Mouse (Mus musculus): ENCODE measurements around the gene Masp1. TPM values are rescaled to one million over a fixed set of nuclear protein-coding genes. Genes with fewer than 3 reads are reported as not detected.

Masp1 gene
- polyA plus RNA-seq, 1 experiment from 2014 or later, result 26.2 TPM

- 23% methylated on average over 3 of the region's 3 CpGs for WGBS
- no peak overlapping the region for H3K27ac ChIP-seq
- DNase-seq (ENCODE audit: low spot score) (no peak), ATAC-seq (ENCODE audit: low FRiP score) (no peak)
- H3K9me3 ChIP-seq (ENCODE audit: control insufficient read depth, low read length), result no peaks in the 10 kb centered on the region
- H3K9ac ChIP-seq, result no peak overlapping the region
- H3K4me2 ChIP-seq (replicated peaks), result no peak overlapping the region
- H3K27me3 ChIP-seq (ENCODE audit: control insufficient read depth, insufficient read depth, low read length), result no peaks in the 10 kb centered on the region
- no peak overlapping the region for H3K4me3 ChIP-seq (replicated peaks; ENCODE audit: low read length)
- H3K36me3 ChIP-seq (replicated peaks; ENCODE audit: control insufficient read depth, insufficient read depth), result peaks cover 21% of the 10 kb centered on the region; the same call in 1 of the 2 replicates
- no peaks in the 10 kb centered on the region for H3K4me1 ChIP-seq (replicated peaks; ENCODE audit: control insufficient read depth, insufficient read depth, low read length)
These were observed 38.4 kb downstream of the Masp1 start for GRCm38 (mm10) chr16:23482218-23482617.

- WGBS, result 67% methylated on average over 7 of the region's 7 CpGs
- Histone ChIP-seq H3K9ac (no peak overlapping the region), H3K27ac (no peak overlapping the region), H3K27me3 (ENCODE audit: control insufficient read depth, insufficient read depth, low read length) (no peaks in the 10 kb centered on the region), H3K9me3 (ENCODE audit: control insufficient read depth, low read length) (no peaks in the 10 kb centered on the region), H3K4me3 (replicated peaks; ENCODE audit: low read length) (no peak overlapping the region), H3K4me2 (replicated peaks) (no peak overlapping the region), H3K4me1 (replicated peaks; ENCODE audit: control insufficient read depth, insufficient read depth, low read length) (no peaks in the 10 kb centered on the region), H3K36me3 (replicated peaks; ENCODE audit: control insufficient read depth, insufficient read depth) (peaks cover 11% of the 10 kb centered on the region; the same call in 1 of the 2 replicates)
- no peak for ATAC-seq (ENCODE audit: low FRiP score)
- no peak for DNase-seq (ENCODE audit: low spot score)
These were observed 40.6 kb downstream of the Masp1 start for GRCm38 (mm10) chr16:23479872-23480603.

- Histone ChIP-seq H3K27me3 (ENCODE audit: control insufficient read depth, insufficient read depth, low read length) (no peaks in the 10 kb centered on the region), H3K4me1 (replicated peaks; ENCODE audit: control insufficient read depth, insufficient read depth, low read length) (no peaks in the 10 kb centered on the region), H3K9ac (no peak overlapping the region), H3K9me3 (ENCODE audit: control insufficient read depth, low read length) (no peaks in the 10 kb centered on the region), H3K4me3 (replicated peaks; ENCODE audit: low read length) (no peak overlapping the region), H3K27ac (no peak overlapping the region), H3K4me2 (replicated peaks) (no peak overlapping the region), H3K36me3 (replicated peaks; ENCODE audit: control insufficient read depth, insufficient read depth) (no peaks in the 10 kb centered on the region; the same call in 1 of the 2 replicates)
- no peak for DNase-seq (ENCODE audit: low spot score)
- ATAC-seq (ENCODE audit: low FRiP score), result no peak
These were observed 44.0 kb downstream of the Masp1 start for GRCm38 (mm10) chr16:23476598-23476997.

- Histone ChIP-seq H3K9me3 (ENCODE audit: control insufficient read depth, low read length) (no peaks in the 10 kb centered on the region), H3K27me3 (ENCODE audit: control insufficient read depth, insufficient read depth, low read length) (no peaks in the 10 kb centered on the region), H3K4me1 (replicated peaks; ENCODE audit: control insufficient read depth, insufficient read depth, low read length) (no peaks in the 10 kb centered on the region), H3K27ac (no peak overlapping the region), H3K9ac (no peak overlapping the region), H3K4me2 (replicated peaks) (no peak overlapping the region), H3K36me3 (replicated peaks; ENCODE audit: control insufficient read depth, insufficient read depth) (no peaks in the 10 kb centered on the region; the same call in 1 of the 2 replicates), H3K4me3 (replicated peaks; ENCODE audit: low read length) (no peak overlapping the region)
- ATAC-seq (ENCODE audit: low FRiP score) (no peak), DNase-seq (ENCODE audit: low spot score) (no peak)
- 95% methylated on average over 4 of the region's 4 CpGs for WGBS
These were observed 45.0 kb downstream of the Masp1 start for GRCm38 (mm10) chr16:23475651-23476050.

DNA sequence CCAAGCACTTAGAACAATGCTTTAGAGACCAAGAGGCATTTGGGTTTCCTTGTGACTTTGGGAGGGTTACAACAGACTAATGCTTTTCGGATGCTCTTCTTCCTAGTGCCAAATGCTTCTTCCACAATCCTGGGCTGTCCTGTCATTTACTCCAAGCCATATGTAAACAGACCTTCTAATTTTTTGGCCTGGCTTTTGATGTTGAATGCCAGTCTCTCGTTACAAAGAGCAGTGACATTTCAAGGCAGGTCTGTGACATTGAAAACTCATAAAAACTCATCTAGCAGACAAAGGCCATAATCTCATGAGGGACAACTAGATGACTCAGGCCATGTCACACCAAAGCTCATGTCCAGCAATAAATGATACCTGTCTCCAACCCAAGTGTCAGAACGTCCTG is 48.6 kb downstream of the Masp1 start:
- H3K27ac ChIP-seq, result no peak overlapping the region
- no peak overlapping the region for H3K4me2 ChIP-seq (replicated peaks)
- ATAC-seq (ENCODE audit: low FRiP score) (no peak), DNase-seq (ENCODE audit: low spot score) (no peak)
- WGBS, result 80% methylated on average over 3 of the region's 3 CpGs
- peaks cover 11% of the 10 kb centered on the region for H3K36me3 ChIP-seq (replicated peaks; ENCODE audit: control insufficient read depth, insufficient read depth)
- H3K9ac ChIP-seq, result no peak overlapping the region
- H3K4me1 ChIP-seq (replicated peaks; ENCODE audit: control insufficient read depth, insufficient read depth, low read length), result no peaks in the 10 kb centered on the region
- no peak overlapping the region for H3K4me3 ChIP-seq (replicated peaks; ENCODE audit: low read length)
- H3K27me3 ChIP-seq (ENCODE audit: control insufficient read depth, insufficient read depth, low read length), result no peaks in the 10 kb centered on the region
- H3K9me3 ChIP-seq (ENCODE audit: control insufficient read depth, low read length), result no peaks in the 10 kb centered on the region

DNA sequence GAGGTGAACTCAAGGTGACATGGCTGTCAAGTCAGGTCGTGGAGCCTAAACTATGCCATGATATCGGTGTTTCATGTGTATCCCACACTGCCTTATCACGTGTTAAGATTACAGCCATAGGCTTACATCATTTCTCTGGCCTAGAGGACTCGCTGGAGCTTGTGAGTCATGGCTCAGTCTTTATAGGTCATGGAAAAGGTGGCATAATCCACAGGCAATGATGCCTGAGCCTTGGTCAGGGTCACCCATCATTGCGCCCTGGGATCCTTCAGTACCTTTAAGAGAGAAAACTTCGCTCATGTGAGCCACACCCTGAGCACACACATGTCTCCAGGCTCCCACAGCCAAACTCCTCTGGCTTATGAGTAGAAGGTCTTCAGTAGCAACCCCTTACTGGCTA is 49.1 kb downstream of the Masp1 start:
- no peak overlapping the region for H3K4me3 ChIP-seq (replicated peaks; ENCODE audit: low read length)
- WGBS, result 90% methylated on average over 6 of the region's 6 CpGs
- ATAC-seq (ENCODE audit: low FRiP score), result no peak
- DNase-seq (ENCODE audit: low spot score), result no peak
- no peaks in the 10 kb centered on the region for H3K9me3 ChIP-seq (ENCODE audit: control insufficient read depth, low read length)
- H3K4me2 ChIP-seq (replicated peaks), result no peak overlapping the region
- H3K27me3 ChIP-seq (ENCODE audit: control insufficient read depth, insufficient read depth, low read length), result no peaks in the 10 kb centered on the region
- no peak overlapping the region for H3K27ac ChIP-seq
- no peaks in the 10 kb centered on the region for H3K4me1 ChIP-seq (replicated peaks; ENCODE audit: control insufficient read depth, insufficient read depth, low read length)
- H3K36me3 ChIP-seq (replicated peaks; ENCODE audit: control insufficient read depth, insufficient read depth), result peaks cover 11% of the 10 kb centered on the region
- no peak overlapping the region for H3K9ac ChIP-seq

DNA sequence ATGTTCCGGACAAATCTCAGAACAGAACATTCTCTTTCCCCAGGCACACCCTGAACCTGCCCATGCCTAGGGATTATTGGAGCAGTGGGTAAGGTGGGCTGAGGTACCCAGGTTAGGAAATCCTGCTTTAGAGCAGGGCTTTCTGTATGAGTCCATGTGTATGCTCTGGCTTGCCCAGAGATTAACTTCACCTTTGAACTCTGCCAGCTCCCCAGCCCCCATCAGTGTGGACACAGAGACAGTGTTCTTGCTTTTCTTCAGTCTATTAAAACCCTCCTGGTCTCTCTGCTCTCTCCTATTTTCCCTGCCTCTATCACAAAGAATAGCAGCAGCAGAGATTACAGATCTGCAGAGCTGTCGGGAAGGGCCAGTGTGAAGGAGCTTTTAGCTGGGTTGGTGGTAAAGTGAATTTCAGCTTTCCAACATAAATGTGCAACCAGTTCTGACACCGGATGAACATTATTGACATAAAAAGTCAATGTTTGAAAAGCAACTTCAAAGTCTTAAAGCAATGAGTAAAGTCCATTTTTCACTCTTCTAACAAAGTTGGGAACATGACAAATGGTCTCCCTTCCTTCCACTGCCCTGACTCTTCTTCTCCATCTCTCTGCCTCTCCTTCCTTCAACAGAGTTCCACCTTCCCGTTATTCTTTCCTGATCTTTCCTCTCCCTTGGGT is 56.8 kb downstream of the Masp1 start:
- H3K4me1 ChIP-seq (replicated peaks; ENCODE audit: control insufficient read depth, insufficient read depth, low read length), result no peaks in the 10 kb centered on the region
- DNase-seq (ENCODE audit: low spot score) (no peak), ATAC-seq (ENCODE audit: low FRiP score) (no peak)
- no peaks in the 10 kb centered on the region for H3K9me3 ChIP-seq (ENCODE audit: control insufficient read depth, low read length)
- no peak overlapping the region for H3K9ac ChIP-seq
- no peak overlapping the region for H3K4me3 ChIP-seq (replicated peaks; ENCODE audit: low read length)
- H3K4me2 ChIP-seq (replicated peaks), result no peak overlapping the region
- H3K27me3 ChIP-seq (ENCODE audit: control insufficient read depth, insufficient read depth, low read length), result no peaks in the 10 kb centered on the region
- WGBS, result 87% methylated on average over 4 of the region's 4 CpGs
- no peak overlapping the region for H3K27ac ChIP-seq
- no peaks in the 10 kb centered on the region for H3K36me3 ChIP-seq (replicated peaks; ENCODE audit: control insufficient read depth, insufficient read depth)

DNA sequence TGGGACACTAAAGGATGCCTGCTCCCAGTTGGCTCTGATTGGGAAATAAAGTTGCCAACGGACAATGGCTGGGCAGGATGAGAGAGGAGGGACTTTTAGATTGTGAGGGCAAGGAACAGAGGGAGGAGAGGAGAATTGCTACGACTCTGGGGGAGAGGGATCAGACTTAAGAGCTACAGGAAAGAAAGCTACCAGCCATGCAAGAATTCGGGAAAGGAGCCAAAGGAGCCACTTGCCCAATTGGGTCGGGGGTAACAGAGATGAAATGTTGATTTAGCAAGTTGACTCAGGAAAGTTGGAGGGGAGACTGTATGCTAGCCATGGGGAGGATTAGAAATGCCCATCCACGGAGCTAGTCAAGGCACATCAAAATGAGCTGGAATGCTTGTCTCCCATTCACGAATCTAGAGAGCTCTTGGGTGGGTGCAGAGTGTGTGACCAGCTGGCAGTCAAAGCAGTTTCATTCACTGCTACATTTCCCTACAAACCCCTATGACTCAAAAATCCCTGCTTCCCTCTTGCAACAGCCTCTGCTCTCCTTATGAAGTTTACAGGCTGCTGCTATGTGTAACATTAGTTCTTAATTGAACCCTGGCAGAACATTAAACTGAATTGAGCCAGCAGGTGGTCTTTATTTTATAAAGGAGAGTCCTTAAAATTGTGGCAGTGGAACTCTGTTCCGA is 61.6 kb downstream of the Masp1 start:
- H3K4me1 ChIP-seq (replicated peaks; ENCODE audit: control insufficient read depth, insufficient read depth, low read length), result no peaks in the 10 kb centered on the region
- H3K27ac ChIP-seq, result no peak overlapping the region
- no peak overlapping the region for H3K4me2 ChIP-seq (replicated peaks)
- no peaks in the 10 kb centered on the region for H3K9me3 ChIP-seq (ENCODE audit: control insufficient read depth, low read length)
- no peak overlapping the region for H3K4me3 ChIP-seq (replicated peaks; ENCODE audit: low read length)
- no peak overlapping the region for H3K9ac ChIP-seq
- DNase-seq (ENCODE audit: low spot score), result no peak
- no peaks in the 10 kb centered on the region for H3K27me3 ChIP-seq (ENCODE audit: control insufficient read depth, insufficient read depth, low read length)
- WGBS, result 60% methylated on average over 7 of the region's 7 CpGs
- no peaks in the 10 kb centered on the region for H3K36me3 ChIP-seq (replicated peaks; ENCODE audit: control insufficient read depth, insufficient read depth)
- ATAC-seq (ENCODE audit: low FRiP score), result no peak

DNA sequence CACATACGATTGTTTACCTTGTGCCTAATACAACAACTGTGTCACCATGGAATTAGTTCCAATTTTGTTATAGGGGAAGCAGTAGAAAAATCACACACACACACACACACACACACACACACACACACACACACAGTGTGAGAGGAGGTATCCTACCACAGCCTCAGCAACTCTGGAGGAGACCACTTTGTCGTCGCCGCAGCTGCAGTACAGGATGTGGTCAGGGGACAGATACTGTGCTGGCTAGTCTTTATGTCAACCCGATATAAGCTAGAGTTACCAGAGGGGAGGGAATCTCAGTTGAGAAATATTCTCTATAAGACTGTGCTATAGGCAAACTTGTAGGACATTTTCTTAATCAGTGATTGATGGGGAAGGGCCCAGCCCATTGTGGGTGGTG is 63.3 kb downstream of the Masp1 start:
- Histone ChIP-seq H3K27ac (no peak overlapping the region), H3K4me2 (replicated peaks) (no peak overlapping the region), H3K4me3 (replicated peaks; ENCODE audit: low read length) (no peak overlapping the region), H3K9me3 (ENCODE audit: control insufficient read depth, low read length) (no peaks in the 10 kb centered on the region), H3K4me1 (replicated peaks; ENCODE audit: control insufficient read depth, insufficient read depth, low read length) (no peaks in the 10 kb centered on the region), H3K27me3 (ENCODE audit: control insufficient read depth, insufficient read depth, low read length) (no peaks in the 10 kb centered on the region), H3K9ac (no peak overlapping the region), H3K36me3 (replicated peaks; ENCODE audit: control insufficient read depth, insufficient read depth) (no peaks in the 10 kb centered on the region)
- WGBS, result 89% methylated on average over 5 of the region's 5 CpGs
- DNase-seq (ENCODE audit: low spot score) (no peak), ATAC-seq (ENCODE audit: low FRiP score) (no peak)
